Mouse (Mus musculus): ENCODE data around the gene Zmym2. TPM values are rescaled to one million over a fixed set of nuclear protein-coding genes. Genes with fewer than 3 reads are reported as not detected.
A peak's percentile ranks its signal among the peaks of the same experiment; 100 is the strongest.

The Zmym2 gene
- polyA plus RNA-seq, 1 experiment from 2014 or later, result 60.1 TPM

DNA sequence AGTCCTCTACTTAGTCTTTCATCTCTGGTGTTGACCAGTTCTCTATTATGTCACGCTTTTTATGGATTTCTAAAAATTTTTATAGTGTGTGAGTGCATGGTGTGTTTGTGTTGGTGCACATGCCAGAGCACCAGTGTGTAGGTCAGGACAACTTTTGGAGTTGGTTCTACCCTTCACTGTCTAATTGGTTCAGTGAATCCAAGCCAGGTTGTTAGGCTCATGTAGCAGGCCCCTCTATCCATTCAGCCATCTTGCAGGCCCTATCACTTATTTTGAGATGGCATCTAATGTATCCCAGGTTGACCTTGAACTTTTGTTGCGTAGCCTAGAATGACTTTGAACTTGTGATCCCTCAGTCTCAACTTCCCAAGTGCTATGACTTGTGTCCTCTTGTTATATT is 2.0 kb downstream of the Zmym2 start:
- H3K9me3 ChIP-seq (ENCODE audit: control insufficient read depth, low read length), result no peaks in the 10 kb centered on the region
- no peak for DNase-seq (ENCODE audit: low spot score)
- H3K27ac ChIP-seq (replicated peaks; ENCODE audit: low read depth, low read length), result no peak overlapping the region
- peaks cover 4% of the 10 kb centered on the region; the same call in 1 of the 2 replicates for H3K4me1 ChIP-seq (ENCODE audit: control insufficient read depth, insufficient read depth, low read length)
- H3K36me3 ChIP-seq (ENCODE audit: control insufficient read depth, insufficient read depth, low read length), result peaks cover 2% of the 10 kb centered on the region
- no peak overlapping the region for H3K9ac ChIP-seq (ENCODE audit: low read length)
- 72% methylated on average over 2 of the region's 2 CpGs for WGBS
- H3K4me3 ChIP-seq (ENCODE audit: low read depth, low read length), result peak overlapping the region; percentile 61; the same call in 1 of the 2 replicates
- H3K4me2 ChIP-seq (ENCODE audit: low read depth, severe bottlenecking), result peak overlapping the region; percentile 44
- no peak for ATAC-seq (ENCODE audit: insufficient number of reproducible peaks, low FRiP score, low TSS enrichment, low read depth)
- no peaks in the 10 kb centered on the region for H3K27me3 ChIP-seq (ENCODE audit: control insufficient read depth, insufficient read depth, low read length)

GRCm38 (mm10) chr14:56894417-56894816 is 8.0 kb downstream of the Zmym2 start:
- Histone ChIP-seq H3K9ac (ENCODE audit: low read length) (no peak overlapping the region), H3K36me3 (ENCODE audit: control insufficient read depth, insufficient read depth, low read length) (no peaks in the 10 kb centered on the region; the same call in none of the 2 replicates)

GRCm38 (mm10) chr14:56896521-56896920 is 10.1 kb downstream of the Zmym2 start:
- WGBS, result 88% methylated on average over 1 of the region's 1 CpGs
- no peak overlapping the region for H3K9ac ChIP-seq (ENCODE audit: low read length)
- no peak for DNase-seq (ENCODE audit: low spot score)
- H3K4me2 ChIP-seq (ENCODE audit: low read depth, severe bottlenecking), result no peak overlapping the region
- no peak overlapping the region for H3K27ac ChIP-seq (replicated peaks; ENCODE audit: low read depth, low read length)
- no peaks in the 10 kb centered on the region for H3K36me3 ChIP-seq (ENCODE audit: control insufficient read depth, insufficient read depth, low read length)
- H3K27me3 ChIP-seq (ENCODE audit: control insufficient read depth, insufficient read depth, low read length), result no peaks in the 10 kb centered on the region
- H3K4me3 ChIP-seq (ENCODE audit: low read depth, low read length), result no peak overlapping the region
- H3K9me3 ChIP-seq (ENCODE audit: control insufficient read depth, low read length), result no peaks in the 10 kb centered on the region
- no peak for ATAC-seq (ENCODE audit: insufficient number of reproducible peaks, low FRiP score, low TSS enrichment, low read depth)
- no peaks in the 10 kb centered on the region for H3K4me1 ChIP-seq (ENCODE audit: control insufficient read depth, insufficient read depth, low read length)

More at GRCm38 (mm10) chr14:56894417-56894816, 8.0 kb downstream of the Zmym2 start:
- Histone ChIP-seq H3K9me3 (ENCODE audit: control insufficient read depth, low read length) (no peaks in the 10 kb centered on the region), H3K4me3 (ENCODE audit: low read depth, low read length) (no peak overlapping the region), H3K4me1 (ENCODE audit: control insufficient read depth, insufficient read depth, low read length) (no peaks in the 10 kb centered on the region), H3K4me2 (ENCODE audit: low read depth, severe bottlenecking) (no peak overlapping the region), H3K27ac (replicated peaks; ENCODE audit: low read depth, low read length) (no peak overlapping the region), H3K27me3 (ENCODE audit: control insufficient read depth, insufficient read depth, low read length) (no peaks in the 10 kb centered on the region)
- 88% methylated on average over 2 of the region's 2 CpGs for WGBS
- ATAC-seq (ENCODE audit: insufficient number of reproducible peaks, low FRiP score, low TSS enrichment, low read depth) (no peak), DNase-seq (ENCODE audit: low spot score) (no peak)

- 97% methylated on average over 2 of the region's 2 CpGs for WGBS
- H3K36me3 ChIP-seq (ENCODE audit: control insufficient read depth, insufficient read depth, low read length), result no peaks in the 10 kb centered on the region
Measured at GRCm38 (mm10) chr14:56897475-56897874, 11.0 kb downstream of the Zmym2 start.

GRCm38 (mm10) chr14:56899656-56900055 is 13.2 kb downstream of the Zmym2 start:
- no peak overlapping the region for H3K4me3 ChIP-seq (ENCODE audit: low read depth, low read length)
- DNase-seq (ENCODE audit: low spot score), result no peak
- no peak overlapping the region for H3K27ac ChIP-seq (replicated peaks; ENCODE audit: low read depth, low read length)
- no peaks in the 10 kb centered on the region for H3K4me1 ChIP-seq (ENCODE audit: control insufficient read depth, insufficient read depth, low read length)
- H3K27me3 ChIP-seq (ENCODE audit: control insufficient read depth, insufficient read depth, low read length), result no peaks in the 10 kb centered on the region
- ATAC-seq (ENCODE audit: insufficient number of reproducible peaks, low FRiP score, low TSS enrichment, low read depth), result no peak
- H3K36me3 ChIP-seq (ENCODE audit: control insufficient read depth, insufficient read depth, low read length), result no peaks in the 10 kb centered on the region
- H3K4me2 ChIP-seq (ENCODE audit: low read depth, severe bottlenecking), result no peak overlapping the region
- H3K9ac ChIP-seq (ENCODE audit: low read length), result no peak overlapping the region
- no peaks in the 10 kb centered on the region for H3K9me3 ChIP-seq (ENCODE audit: control insufficient read depth, low read length)

More at GRCm38 (mm10) chr14:56897475-56897874, 11.0 kb downstream of the Zmym2 start:
- no peak overlapping the region for H3K4me2 ChIP-seq (ENCODE audit: low read depth, severe bottlenecking)
- no peak overlapping the region for H3K9ac ChIP-seq (ENCODE audit: low read length)
- no peaks in the 10 kb centered on the region for H3K9me3 ChIP-seq (ENCODE audit: control insufficient read depth, low read length)
- no peaks in the 10 kb centered on the region for H3K4me1 ChIP-seq (ENCODE audit: control insufficient read depth, insufficient read depth, low read length)
- ATAC-seq (ENCODE audit: insufficient number of reproducible peaks, low FRiP score, low TSS enrichment, low read depth), result no peak
- no peak overlapping the region for H3K4me3 ChIP-seq (ENCODE audit: low read depth, low read length)
- H3K27me3 ChIP-seq (ENCODE audit: control insufficient read depth, insufficient read depth, low read length), result no peaks in the 10 kb centered on the region
- no peak overlapping the region for H3K27ac ChIP-seq (replicated peaks; ENCODE audit: low read depth, low read length)
- DNase-seq (ENCODE audit: low spot score), result no peak

- ATAC-seq (ENCODE audit: insufficient number of reproducible peaks, low FRiP score, low TSS enrichment, low read depth), result no peak
- Histone ChIP-seq H3K9me3 (ENCODE audit: control insufficient read depth, low read length) (no peaks in the 10 kb centered on the region), H3K27ac (replicated peaks; ENCODE audit: low read depth, low read length) (no peak overlapping the region), H3K9ac (ENCODE audit: low read length) (no peak overlapping the region), H3K27me3 (ENCODE audit: control insufficient read depth, insufficient read depth, low read length) (no peaks in the 10 kb centered on the region), H3K36me3 (ENCODE audit: control insufficient read depth, insufficient read depth, low read length) (peaks cover 8% of the 10 kb centered on the region; the same call in 1 of the 2 replicates), H3K4me3 (ENCODE audit: low read depth, low read length) (no peak overlapping the region), H3K4me1 (ENCODE audit: control insufficient read depth, insufficient read depth, low read length) (no peaks in the 10 kb centered on the region), H3K4me2 (ENCODE audit: low read depth, severe bottlenecking) (no peak overlapping the region)
- 94% methylated on average over 6 of the region's 6 CpGs for WGBS
- DNase-seq (ENCODE audit: low spot score), result no peak
Measured at GRCm38 (mm10) chr14:56903039-56903438, 16.6 kb downstream of the Zmym2 start.

DNA sequence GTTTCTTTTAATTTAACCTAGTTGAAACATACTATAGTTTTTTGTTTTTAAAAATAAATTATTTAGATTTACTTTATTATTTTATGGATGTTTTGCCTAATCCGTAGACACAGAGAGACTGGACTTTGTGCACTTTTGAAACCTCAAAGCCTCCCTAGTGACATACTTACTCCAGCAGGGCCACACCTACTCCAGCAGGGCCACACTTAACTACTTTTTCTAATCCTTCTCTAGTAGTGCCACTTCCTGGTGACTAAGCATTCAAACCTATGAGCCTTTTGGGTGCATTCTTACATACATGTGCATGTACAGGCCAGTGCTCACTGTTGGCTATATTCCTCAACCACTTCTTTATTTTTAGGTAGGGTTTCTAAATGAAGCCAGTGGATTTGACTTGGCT is 19.2 kb downstream of the Zmym2 start:
- no peaks in the 10 kb centered on the region for H3K4me1 ChIP-seq (ENCODE audit: control insufficient read depth, insufficient read depth, low read length)
- H3K27ac ChIP-seq (replicated peaks; ENCODE audit: low read depth, low read length), result no peak overlapping the region
- no peaks in the 10 kb centered on the region for H3K9me3 ChIP-seq (ENCODE audit: control insufficient read depth, low read length)
- DNase-seq (ENCODE audit: low spot score), result no peak
- H3K4me2 ChIP-seq (ENCODE audit: low read depth, severe bottlenecking), result no peak overlapping the region
- H3K9ac ChIP-seq (ENCODE audit: low read length), result no peak overlapping the region
- peaks cover 8% of the 10 kb centered on the region; the same call in 1 of the 2 replicates for H3K36me3 ChIP-seq (ENCODE audit: control insufficient read depth, insufficient read depth, low read length)
- H3K4me3 ChIP-seq (ENCODE audit: low read depth, low read length), result no peak overlapping the region
- 94% methylated on average over 1 of the region's 1 CpGs for WGBS
- no peaks in the 10 kb centered on the region for H3K27me3 ChIP-seq (ENCODE audit: control insufficient read depth, insufficient read depth, low read length)
- no peak for ATAC-seq (ENCODE audit: insufficient number of reproducible peaks, low FRiP score, low TSS enrichment, low read depth)

DNA sequence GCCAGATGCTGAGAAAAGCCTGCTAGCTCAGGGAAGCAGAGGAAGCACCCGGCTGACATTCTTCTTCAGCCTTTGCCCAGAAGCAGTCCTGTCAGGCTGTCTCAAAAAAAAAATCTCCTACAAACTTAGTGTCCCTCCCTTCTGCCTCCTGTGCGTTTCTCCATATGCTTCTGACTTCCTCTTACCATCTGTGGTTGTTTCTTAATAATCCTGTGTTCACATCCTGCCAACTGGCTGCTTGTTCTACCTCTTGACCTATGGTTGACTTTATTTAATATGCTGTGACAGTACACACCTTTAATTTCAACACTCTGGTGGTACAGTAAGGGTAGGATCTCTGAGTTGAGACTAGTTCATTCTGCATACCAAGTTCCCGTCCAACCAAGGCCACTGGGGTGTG is 32.1 kb downstream of the Zmym2 start:
- H3K4me2 ChIP-seq (ENCODE audit: low read depth, severe bottlenecking), result no peak overlapping the region
- H3K27me3 ChIP-seq (ENCODE audit: control insufficient read depth, insufficient read depth, low read length), result no peaks in the 10 kb centered on the region
- no peak for ATAC-seq (ENCODE audit: insufficient number of reproducible peaks, low FRiP score, low TSS enrichment, low read depth)
- H3K27ac ChIP-seq (replicated peaks; ENCODE audit: low read depth, low read length), result no peak overlapping the region
- no peak for DNase-seq (ENCODE audit: low spot score)
- no peaks in the 10 kb centered on the region for H3K9me3 ChIP-seq (ENCODE audit: control insufficient read depth, low read length)
- H3K9ac ChIP-seq (ENCODE audit: low read length), result no peak overlapping the region
- H3K36me3 ChIP-seq (ENCODE audit: control insufficient read depth, insufficient read depth, low read length), result peaks cover 3% of the 10 kb centered on the region; the same call in 1 of the 2 replicates
- H3K4me3 ChIP-seq (ENCODE audit: low read depth, low read length), result no peak overlapping the region
- WGBS, result 87% methylated on average over 3 of the region's 3 CpGs
- no peaks in the 10 kb centered on the region for H3K4me1 ChIP-seq (ENCODE audit: control insufficient read depth, insufficient read depth, low read length)

GRCm38 (mm10) chr14:56935481-56935880 is 49.0 kb downstream of the Zmym2 start:
- Histone ChIP-seq H3K36me3 (ENCODE audit: control insufficient read depth, insufficient read depth, low read length) (peaks cover 4% of the 10 kb centered on the region; the same call in 1 of the 2 replicates), H3K9ac (ENCODE audit: low read length) (no peak overlapping the region), H3K4me3 (ENCODE audit: low read depth, low read length) (no peak overlapping the region), H3K27ac (replicated peaks; ENCODE audit: low read depth, low read length) (no peak overlapping the region), H3K4me1 (ENCODE audit: control insufficient read depth, insufficient read depth, low read length) (no peaks in the 10 kb centered on the region), H3K9me3 (ENCODE audit: control insufficient read depth, low read length) (no peaks in the 10 kb centered on the region), H3K4me2 (ENCODE audit: low read depth, severe bottlenecking) (no peak overlapping the region), H3K27me3 (ENCODE audit: control insufficient read depth, insufficient read depth, low read length) (no peaks in the 10 kb centered on the region)
- 91% methylated on average over 6 of the region's 6 CpGs for WGBS
- DNase-seq (ENCODE audit: low spot score) (no peak), ATAC-seq (ENCODE audit: insufficient number of reproducible peaks, low FRiP score, low TSS enrichment, low read depth) (no peak)
